Mouse (Mus musculus): ENCODE data around the gene Olfr1390. TPM values are rescaled to one million over a fixed set of nuclear protein-coding genes. Genes with fewer than 3 reads are reported as not detected.
"Not testable (repeated sequence)": the region's sequence is repeated elsewhere in the genome, so short reads cannot be mapped to it uniquely, and the experiment has no call there.

Olfr1390 gene
- not detected for total RNA-seq (2021)

- no peak for DNase-seq
Measured at GRCm38 (mm10) chr11:49334888-49335287, at the start of gene Olfr1390. Gene Olfr1390 (plus strand): TSS chr11:49335188.

GRCm38 (mm10) chr11:49287251-49287650, 47.7 kb upstream of the Olfr1390 start:
- no peak for DNase-seq

DNA sequence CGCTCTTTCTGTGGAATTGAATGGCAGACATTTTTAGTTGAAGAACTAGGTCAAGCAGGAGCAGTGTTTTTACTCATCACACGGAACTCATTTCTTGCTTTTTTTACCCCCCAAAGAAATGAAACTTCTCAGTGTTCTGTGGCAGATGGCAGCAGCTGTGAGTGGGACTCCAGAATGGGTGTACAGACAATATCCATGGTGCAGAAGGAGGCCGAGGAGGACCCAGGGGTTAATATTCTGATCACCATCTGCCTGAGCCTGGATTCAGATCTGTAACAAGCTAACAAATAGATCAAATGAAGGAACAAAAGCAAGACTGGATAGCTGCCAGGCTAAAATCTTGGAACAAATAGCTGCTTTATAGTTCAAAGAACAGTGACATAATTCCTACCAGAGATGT, 42.2 kb upstream of the Olfr1390 start:
- peak; percentile 23 to 48 for DNase-seq

DNA sequence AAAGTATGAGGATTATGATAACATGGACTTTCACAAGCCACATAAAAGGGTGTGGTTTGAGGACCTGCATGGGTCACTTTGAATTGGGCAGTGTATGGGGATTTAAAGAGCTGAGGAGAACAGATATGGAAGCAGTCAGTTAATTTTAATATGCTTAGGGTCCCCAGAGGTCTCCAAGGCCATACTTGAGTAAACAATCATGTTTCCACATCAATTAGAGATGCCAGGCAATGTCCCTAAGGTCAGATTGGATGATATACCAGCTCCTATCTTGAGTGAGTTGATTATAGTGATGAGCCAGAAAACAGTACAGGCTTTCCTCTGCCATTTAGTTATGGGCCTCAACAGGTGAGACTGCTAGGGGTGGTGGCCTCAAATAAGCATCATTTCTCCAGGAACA, 30.5 kb upstream of the Olfr1390 start, which contains the start of gene Olfr10:
TSS of gene Olfr10 (plus strand) at position 301 of the 400 bp plus-strand sequence.
- DNase-seq, result no peak

GRCm38 (mm10) chr11:49308547-49308946, 26.4 kb upstream of the Olfr1390 start:
- DNase-seq, result not testable (repeated sequence)

DNA sequence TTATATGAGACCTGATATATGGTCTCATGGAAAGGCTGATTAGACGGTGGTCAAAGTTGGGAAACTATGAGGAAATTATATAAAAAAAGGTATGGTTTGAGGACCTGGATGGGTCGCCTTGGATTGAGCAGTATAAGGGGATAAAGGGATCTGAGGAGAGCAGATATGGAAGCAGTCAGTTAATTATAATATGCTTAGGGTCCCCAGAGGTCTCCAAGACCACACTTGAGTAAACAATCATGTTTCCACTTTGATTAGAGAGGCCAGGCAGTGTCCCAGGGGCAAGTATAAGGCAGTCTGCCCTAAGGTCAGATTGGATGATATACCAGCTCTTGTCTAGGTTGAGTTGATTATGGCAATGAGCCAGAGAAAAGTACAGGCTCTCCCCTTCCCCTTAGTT, 12.5 kb upstream of the Olfr1390 start, which contains the start of gene Olfr1391:
TSS of gene Olfr1391 (plus strand) at position 301 of the 400 bp plus-strand sequence.
- no peak for DNase-seq

- peak; percentile 4 to 5 for DNase-seq
Measured at GRCm38 (mm10) chr11:49326726-49327125, 8.3 kb upstream of the Olfr1390 start.

DNA sequence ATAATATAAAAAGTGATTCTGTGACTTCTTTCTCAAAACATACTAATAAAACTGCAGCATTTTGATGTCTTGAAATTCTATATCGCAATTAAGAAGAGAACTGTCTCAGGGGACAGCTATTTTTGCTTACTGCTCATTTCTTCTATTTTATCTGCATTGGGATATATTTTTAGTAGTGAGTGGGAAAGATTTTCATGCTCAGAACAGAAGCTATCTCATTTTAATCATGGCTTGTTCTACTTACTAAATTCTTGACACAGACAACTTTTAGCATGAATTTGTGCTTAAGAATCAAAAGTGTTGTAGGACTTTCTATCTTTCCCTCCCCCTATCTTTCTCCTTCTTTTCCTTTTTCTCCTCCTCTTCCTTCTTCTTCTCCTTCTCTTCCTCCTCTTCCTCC, 5.3 kb upstream of the Olfr1390 start:
- DNase-seq, result no peak

DNA sequence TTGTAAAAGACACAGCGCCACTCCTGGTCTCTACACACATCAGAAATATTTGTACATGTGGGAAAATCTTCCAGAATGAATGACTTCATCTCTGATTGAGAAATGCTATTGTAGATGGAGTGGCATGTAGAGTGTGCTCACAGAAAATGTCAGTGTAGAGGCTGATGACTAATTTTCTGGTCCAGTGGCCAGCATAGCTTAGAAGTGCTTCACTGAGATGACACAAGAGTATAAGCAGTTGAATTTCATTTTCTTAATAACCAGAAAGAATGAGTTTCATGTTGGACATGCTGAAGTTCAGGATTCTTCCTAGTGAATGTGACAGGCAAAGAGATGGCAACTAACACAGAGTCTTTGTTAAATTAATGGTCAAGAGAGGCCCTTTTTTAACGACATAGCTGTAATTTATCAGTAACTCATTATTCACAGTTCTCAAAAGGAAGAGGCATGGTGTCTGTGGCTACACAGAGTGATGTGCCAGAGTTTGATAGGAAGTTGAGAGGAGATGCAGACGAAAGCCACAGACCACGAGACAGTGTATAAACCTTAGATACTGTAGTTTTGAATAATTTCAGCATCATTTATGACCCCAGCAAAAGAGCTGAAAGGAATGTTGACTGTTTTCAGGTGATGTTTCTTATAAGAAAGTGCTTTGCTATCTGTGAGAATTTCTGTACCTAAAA, 2.3 kb downstream of the Olfr1390 start:
- no peak for DNase-seq

DNA sequence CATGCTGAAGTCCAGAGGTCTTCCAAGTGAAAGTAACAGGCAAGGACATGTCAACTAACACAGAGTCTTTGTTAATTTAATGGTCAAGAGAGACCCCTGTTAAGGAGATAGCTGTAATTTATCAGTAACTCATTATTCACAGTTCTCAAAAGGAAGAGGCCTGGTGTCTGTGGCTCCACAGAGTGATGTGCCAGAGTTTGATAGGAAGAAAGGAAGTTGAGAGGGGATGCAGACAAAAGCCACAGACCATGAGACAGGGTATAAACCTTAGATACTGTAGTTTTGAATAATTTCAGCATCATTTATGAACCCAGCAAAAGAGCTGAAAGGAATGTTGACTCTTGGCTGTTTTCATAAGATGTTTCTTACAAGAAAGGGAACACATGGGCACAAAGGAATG, 48.1 kb downstream of the Olfr1390 start:
- no peak for DNase-seq

DNA sequence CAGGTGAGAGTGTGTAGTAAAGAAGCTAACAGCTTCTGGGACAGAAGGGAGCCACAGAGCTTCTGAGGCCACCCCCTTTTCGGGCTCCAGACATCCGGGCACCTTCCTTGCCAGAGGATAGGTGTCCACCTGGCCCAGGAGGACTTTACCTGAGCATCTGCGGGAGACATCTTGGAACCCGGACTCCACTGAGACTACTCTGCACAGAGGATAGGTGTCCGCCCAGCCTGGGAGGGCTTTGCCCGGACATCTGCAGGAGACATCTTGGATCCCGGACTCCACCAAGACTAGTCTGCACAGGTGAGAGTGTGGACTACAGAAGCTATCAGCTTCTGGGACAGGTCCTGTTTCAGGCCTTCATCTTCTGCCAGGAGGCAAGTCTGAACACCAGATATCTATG, 51.1 kb downstream of the Olfr1390 start:
- not testable (repeated sequence) for DNase-seq

Other genes with a start within 250 kb of the Olfr1390 start
- gene Olfr1396, start 220.3 kb upstream of the Olfr1390 start, total RNA-seq (2021), result not detected
- gene Olfr1395, start 192.9 kb upstream of the Olfr1390 start, total RNA-seq (2021), result not detected
- not detected for gene Olfr1394, start 180.8 kb upstream of the Olfr1390 start, total RNA-seq (2021)
- gene Btnl9, start 148.0 kb upstream of the Olfr1390 start, total RNA-seq (2021), result not detected
- gene Zfp62, start 131.9 kb upstream of the Olfr1390 start, total RNA-seq (2021), result 10 to 100 TPM; 45.0 to 48.7 TPM
- 10 to 100 TPM; 52.0 to 54.4 TPM for gene Mgat1, start 91.0 kb upstream of the Olfr1390 start, total RNA-seq (2021)
- not detected for gene Olfr1393, start 56.9 kb upstream of the Olfr1390 start, total RNA-seq (2021)
- gene Olfr1392, start 49.9 kb upstream of the Olfr1390 start, total RNA-seq (2021), result not detected
- not detected for gene Olfr10, start 30.4 kb upstream of the Olfr1390 start, total RNA-seq (2021)
- not detected for gene Olfr1391, start 12.4 kb upstream of the Olfr1390 start, total RNA-seq (2021)
- not detected for gene Olfr1389, start 87.9 kb downstream of the Olfr1390 start, total RNA-seq (2021)
- gene Olfr1388, start 101.4 kb downstream of the Olfr1390 start, total RNA-seq (2021), result under 1 TPM; 0.45 to 0.46 TPM
- not detected for gene Olfr1387, start 120.2 kb downstream of the Olfr1390 start, total RNA-seq (2021)
- not detected for gene Olfr1386, start 129.9 kb downstream of the Olfr1390 start, total RNA-seq (2021)
- gene Olfr1385, start 153.9 kb downstream of the Olfr1390 start, total RNA-seq (2021), result not detected
- not detected for gene Olfr1384, start 171.5 kb downstream of the Olfr1390 start, total RNA-seq (2021)
- gene Olfr1383, start 184.5 kb downstream of the Olfr1390 start, total RNA-seq (2021), result not detected
- gene Olfr1382, start 193.1 kb downstream of the Olfr1390 start, total RNA-seq (2021), result not detected
- gene Olfr1381, start 208.3 kb downstream of the Olfr1390 start, total RNA-seq (2021), result not detected
- gene Olfr1380, start 221.7 kb downstream of the Olfr1390 start, total RNA-seq (2021), result not detected

All from layer of hippocampus, postnatal 36 days (tissue).